Mouse (Mus musculus): Measurements from ENCODE around the gene Alg9.

- no peak for TF ChIP-seq CTCF (IDR thresholded peaks at IDR 0.05; ENCODE audit: borderline replicate concordance, insufficient read depth, low read length)
- TF ChIP-seq POLR2A (IDR thresholded peaks at IDR 0.05; ENCODE audit: low read depth, low read length): no peak
Measured at GRCm38 (mm10) chr9:50847606-50848368, 73.0 kb downstream of the Alg9 start.

All from embryonic fibroblast, embryonic 13.5 days (primary cell).